Mouse (Mus musculus): ENCODE measurements around the gene Selplg.

DNA sequence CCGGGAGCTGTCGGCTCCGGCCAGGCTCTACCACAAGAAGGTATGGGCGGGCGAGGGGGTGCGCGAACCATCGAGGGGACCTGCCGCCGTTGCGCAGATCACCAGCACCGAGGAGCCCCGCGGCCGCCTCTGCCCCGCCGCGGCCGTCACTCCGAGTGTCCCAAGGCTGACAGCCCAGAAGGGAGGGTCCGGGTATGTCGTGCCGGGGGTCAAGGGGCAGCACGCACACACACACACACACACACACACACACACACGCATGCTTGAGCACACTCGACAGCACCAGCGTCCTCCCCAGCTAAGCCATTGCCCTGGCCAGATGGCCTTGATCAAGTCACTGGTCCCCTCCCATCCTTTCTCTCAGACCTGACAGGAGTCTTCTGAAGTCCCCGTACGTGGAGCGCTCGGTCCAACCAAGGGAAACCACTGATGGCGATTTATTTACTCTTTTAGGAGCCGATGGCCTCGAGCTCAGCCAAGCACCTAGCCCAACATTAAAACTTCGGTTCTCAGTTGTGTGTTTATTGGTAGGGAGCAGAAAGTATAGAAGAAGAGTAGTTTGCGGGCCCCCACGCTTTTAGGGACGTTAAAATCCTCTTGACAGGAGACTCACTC, 59.4 kb downstream of the Selplg start:
- TF ChIP-seq EP300 (optimal IDR thresholded peaks at IDR 0.05): no peak
- TF ChIP-seq CTCF (IDR thresholded peaks at IDR 0.05; ENCODE audit: low read depth): no peak
